Mouse (Mus musculus) heart, postnatal 10 days (tissue): ENCODE data around the gene 1700025B11Rik. TPM values are rescaled to one million over a fixed set of nuclear protein-coding genes. Genes with fewer than 3 reads are reported as not detected.
"Not testable (repeated sequence)": the region's sequence is repeated elsewhere in the genome, so short reads cannot be mapped to it uniquely, and the experiment has no call there.

ENCODE experiments used
- DNase-seq, 2 experiments: peaks; one replicate each; pipeline ENCODE4 v3.0.0; 2021
- intact Hi-C: fragments of 180-260 bp; cut with DNase I; formaldehyde crosslinking; loops from one replicate; pipeline ENCODE4 v1.15.1; 2025
- total RNA-seq, 2 experiments: library from RNA; stranded (reverse); gene quantifications; 2 replicates each; pipeline ENCODE4 v1.2.3; 2021

1700025B11Rik gene
- total RNA-seq: not detected

DNA sequence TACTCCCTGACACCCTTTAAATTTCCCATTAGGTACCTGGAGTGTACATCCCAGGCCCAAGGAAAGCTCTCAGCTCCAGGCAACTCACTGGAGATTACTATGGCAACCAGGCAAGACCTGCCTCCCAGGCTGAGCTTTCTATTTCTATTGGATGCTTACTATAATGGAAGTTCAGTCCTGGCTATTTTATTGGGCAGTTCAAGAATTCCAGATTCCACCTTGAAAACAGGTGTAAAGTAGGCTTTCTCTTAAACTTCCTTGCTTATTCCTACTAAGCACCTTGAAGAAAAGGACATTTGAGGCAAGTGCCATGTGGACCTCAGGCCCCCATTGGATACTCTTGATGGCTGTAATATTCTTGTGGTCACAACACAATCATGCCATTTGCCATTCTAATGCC is at the start of gene 1700025B11Rik:
Gene 1700025B11Rik, minus strand, starts transcription at position 101 of the 400 bp plus-strand sequence.
- intact Hi-C loops: no loop called here
- no peak for DNase-seq

GRCm38 (mm10) chr15:77606069-77606468 is 44.4 kb upstream of the 1700025B11Rik start:
- DNase-seq: no peak
- intact Hi-C loops: no loop called here

- intact Hi-C loops: no loop called here
- DNase-seq: no peak
Observed at GRCm38 (mm10) chr15:77598958-77599357, 37.3 kb upstream of the 1700025B11Rik start, which contains the start of gene Gm36245. TSS of gene Gm36245 (plus strand) at chr15:77599258.

- intact Hi-C loops: no loop called here
- DNase-seq: no peak
Observed at GRCm38 (mm10) chr15:77598429-77598828, 36.7 kb upstream of the 1700025B11Rik start.

DNA sequence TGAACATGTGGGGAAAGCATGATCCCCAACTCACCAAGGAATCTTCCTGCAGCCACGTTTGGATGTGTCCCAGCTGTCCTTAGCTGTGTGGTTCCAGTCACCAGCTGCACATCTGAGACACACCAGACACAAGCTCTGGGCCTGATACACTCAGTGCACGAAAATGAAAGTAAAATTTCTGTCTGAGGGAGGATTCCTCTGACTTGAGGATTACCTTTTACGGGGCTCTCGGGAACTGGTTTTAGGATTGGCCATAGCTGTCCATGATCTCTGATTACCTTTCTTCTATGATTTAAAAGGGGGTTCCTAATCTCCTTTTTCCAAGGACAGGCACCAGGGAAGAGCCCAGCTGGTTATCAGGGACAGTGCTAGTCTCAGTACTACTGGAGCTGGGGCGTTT is 34.3 kb upstream of the 1700025B11Rik start, which contains the start of gene Apol10b:
Gene Apol10b, minus strand, starts transcription at position 165 of the 400 bp plus-strand sequence.
- DNase-seq: no peak
- intact Hi-C loops: no loop called here

DNA sequence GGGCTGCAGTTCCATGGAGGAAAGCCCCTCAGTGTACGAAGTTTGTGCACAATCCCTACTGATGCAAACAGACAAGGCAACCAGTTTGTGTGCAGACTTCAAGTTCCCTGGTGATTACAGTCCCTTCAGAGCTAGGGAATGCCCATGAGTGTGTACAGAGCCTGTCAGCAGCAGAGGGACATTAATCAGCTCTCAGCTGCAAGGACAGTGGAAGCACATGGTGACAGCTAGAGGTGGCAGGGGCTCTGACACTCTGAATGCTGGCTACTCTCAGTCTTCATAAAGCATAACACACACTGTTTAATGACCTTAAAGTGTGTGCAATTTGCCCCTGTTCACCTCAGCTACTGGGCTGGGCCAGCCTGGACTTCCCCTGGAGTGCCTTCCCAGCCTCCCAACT is 31.9 kb upstream of the 1700025B11Rik start:
- DNase-seq: no peak
- intact Hi-C loops: no loop called here

- intact Hi-C loops: no loop called here
- DNase-seq: no peak
Observed at GRCm38 (mm10) chr15:77590881-77591280, 29.2 kb upstream of the 1700025B11Rik start.

DNA sequence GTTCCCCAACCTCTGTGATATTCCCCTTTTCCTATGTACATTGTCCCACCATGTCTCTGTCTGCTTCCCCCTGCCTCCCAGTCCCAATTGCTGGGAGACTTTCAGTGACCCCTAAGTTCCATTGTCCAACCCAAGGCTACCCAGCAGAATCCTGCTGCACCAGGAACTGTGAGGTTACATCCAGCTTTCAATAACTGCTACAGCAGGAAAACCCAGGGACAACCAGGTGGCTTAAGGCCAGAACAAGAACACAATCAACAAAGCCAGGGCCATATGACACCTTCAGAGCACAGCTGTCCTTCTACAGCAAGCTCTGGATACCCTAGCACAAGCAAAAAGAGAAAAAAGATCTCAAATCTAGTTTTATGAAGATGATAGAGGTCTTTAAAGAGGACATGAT is 27.3 kb upstream of the 1700025B11Rik start:
- DNase-seq: no peak
- intact Hi-C loops: no loop called here

DNA sequence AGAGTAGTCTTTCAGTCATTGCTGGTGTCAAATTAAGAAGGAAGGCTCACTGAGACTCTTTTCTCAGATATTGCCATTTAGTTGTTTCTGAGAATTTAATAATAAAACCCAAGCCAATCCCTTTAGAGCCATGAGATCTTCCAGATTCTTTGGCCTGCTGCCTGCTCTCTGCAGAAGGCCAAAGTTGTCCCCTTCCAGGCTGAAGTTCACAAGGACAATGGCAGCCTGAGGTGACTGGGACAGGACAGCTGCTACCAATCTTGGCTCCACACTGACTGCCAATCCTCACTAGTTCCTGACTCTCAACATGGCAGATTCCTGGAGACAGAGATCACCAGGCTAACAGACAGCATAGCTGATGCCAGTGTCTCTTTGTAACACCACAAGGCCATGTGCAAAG is 25.3 kb upstream of the 1700025B11Rik start:
- peak; percentile 62 to 65 for DNase-seq
- intact Hi-C loops: no loop called here

DNA sequence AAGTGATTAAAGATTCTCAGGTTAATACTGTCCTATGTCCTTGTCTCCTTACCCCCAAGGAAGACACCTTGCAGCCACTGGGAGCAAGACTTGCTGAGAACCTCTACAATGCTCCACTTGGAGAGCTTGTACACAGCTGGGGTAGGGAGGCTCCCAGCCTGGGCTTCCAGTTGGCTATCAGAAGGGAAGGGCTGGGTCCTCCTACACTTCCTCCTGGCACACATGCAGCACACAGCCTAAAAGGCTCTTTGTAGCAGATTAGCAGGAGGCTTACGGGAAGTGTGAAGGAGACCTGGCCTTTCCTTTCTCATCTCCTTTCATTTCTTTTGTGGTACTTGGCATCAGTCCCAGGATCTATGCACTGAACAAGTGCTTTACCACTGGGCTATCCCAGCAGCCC is 20.0 kb upstream of the 1700025B11Rik start:
- intact Hi-C loops: no loop called here
- peak; percentile 73 for DNase-seq

DNA sequence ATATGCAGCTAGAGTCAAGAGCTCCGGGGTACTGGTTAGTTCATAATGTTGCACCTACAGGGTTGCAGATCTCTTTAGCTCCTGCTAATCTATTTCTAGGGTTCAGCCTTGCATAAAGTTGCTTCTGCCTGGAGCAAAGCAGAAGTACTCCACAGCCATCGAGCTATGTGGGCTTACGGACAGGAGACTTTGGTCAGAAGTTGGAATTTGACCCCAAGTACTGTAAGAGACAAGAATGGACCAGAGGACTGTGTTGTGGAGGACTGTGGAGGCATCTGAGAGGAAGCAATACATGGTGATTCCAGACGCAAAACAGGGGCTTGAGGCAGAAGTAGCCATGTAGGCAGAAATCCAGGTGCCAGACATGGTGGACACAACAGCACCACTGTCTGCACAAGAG is 17.6 kb upstream of the 1700025B11Rik start:
- DNase-seq: no peak
- intact Hi-C loops: no loop called here

DNA sequence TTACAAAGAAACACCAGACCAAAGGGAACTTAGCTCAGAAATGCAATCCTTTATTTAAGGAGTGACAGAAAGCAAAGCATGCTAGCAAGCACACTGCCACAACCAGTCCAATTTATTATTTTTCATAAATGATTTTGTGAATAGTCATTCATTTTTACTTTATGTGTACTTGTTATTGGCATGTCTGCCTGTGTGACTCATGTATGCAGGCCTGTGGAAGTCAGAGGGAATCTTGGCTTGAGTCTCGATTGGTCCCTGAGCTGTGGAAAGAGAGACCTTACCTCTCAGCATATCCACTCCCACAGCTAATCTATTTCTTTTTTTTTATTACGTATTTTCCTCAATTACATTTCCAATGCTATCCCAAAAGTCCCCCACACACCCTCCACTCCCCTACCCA is 17.1 kb upstream of the 1700025B11Rik start:
- intact Hi-C loops: no loop called here
- DNase-seq: peak in 1 of 2 experiments; percentile 21

GRCm38 (mm10) chr15:77563219-77563618 is 1.5 kb upstream of the 1700025B11Rik start:
- no peak for DNase-seq
- intact Hi-C loops: no loop called here

- intact Hi-C loops: not testable (repeated sequence)
- DNase-seq: peak in 1 of 2 experiments; percentile 23
Observed at GRCm38 (mm10) chr15:77539221-77539620, 22.5 kb downstream of the 1700025B11Rik start.

DNA sequence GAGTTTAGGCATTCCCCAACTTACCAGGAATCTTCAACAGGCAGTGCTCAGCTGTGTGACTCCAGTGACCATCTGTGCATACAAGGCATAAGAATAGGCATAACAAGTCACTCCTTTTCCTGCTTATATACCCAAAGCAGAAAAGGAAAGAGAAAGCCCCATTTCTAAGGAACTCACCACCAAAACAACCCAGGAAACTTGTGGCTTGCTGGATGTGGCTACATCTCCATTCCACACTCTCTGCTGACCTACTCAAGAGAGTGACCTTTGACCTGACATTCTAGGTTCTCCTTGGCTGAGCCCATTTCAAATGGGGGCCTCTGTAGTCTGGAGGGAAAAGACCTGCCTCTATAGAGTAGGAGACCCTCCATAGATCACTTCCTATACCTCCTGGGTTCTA is 28.5 kb downstream of the 1700025B11Rik start, which contains the start of gene Apol7c:
Gene Apol7c, minus strand, starts transcription at position 101 of the 400 bp plus-strand sequence.
- intact Hi-C loops: loop anchor here (1.0 kb wide), 1 partner anchor 86 kb away; no protein-coding TSS in a partner anchor
- no peak for DNase-seq

- intact Hi-C loops: loop anchor here (1.0 to 5.0 kb wide), 2 partner anchors 107 to 159 kb away; no protein-coding TSS in a partner anchor
- peak; percentile 76 to 86 for DNase-seq
Observed at GRCm38 (mm10) chr15:77523186-77523843, 38.4 kb downstream of the 1700025B11Rik start.

DNA sequence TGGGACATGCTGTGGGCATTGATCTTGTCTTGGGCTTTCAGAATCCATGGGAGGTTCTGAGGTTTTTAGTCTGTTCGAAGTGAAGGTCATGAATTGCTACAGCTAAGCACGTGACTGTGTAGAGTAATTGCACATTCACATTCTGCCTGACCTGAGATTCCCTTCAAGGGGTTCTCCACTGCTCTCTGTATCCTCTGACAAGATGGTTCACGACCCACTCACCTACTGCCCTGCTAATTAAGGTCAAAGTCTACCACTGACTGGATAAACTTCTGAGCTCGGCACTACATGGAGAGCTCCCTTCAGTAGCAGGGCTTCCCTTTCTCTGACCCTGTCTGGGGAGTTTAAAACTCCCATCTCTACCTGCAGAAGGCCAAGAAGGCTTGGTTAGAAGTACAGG is 41.1 kb downstream of the 1700025B11Rik start:
- intact Hi-C loops: loop anchor here (5.0 kb wide), 1 partner anchor 162 kb away; no protein-coding TSS in a partner anchor
- not testable (repeated sequence) for DNase-seq

Other genes starting within 250 kb of the 1700025B11Rik start
- under 1 TPM; 0.17 to 0.34 TPM for gene Apol7a, start 162.8 kb downstream of the 1700025B11Rik start, total RNA-seq
- gene Apol9a, start 150.8 kb downstream of the 1700025B11Rik start, total RNA-seq: under 1 TPM in 1 of 2 experiments, not detected in 1; 0.17 TPM
- under 1 TPM in 1 of 2 experiments, not detected in 1; 0.29 TPM for gene Apol7b, start 114.4 kb downstream of the 1700025B11Rik start, total RNA-seq
- gene Apol10a, start 84.8 kb downstream of the 1700025B11Rik start, total RNA-seq: not detected
- not detected for gene Apol11a, start 53.6 kb downstream of the 1700025B11Rik start, total RNA-seq
- gene Apol7c, start 28.6 kb downstream of the 1700025B11Rik start, total RNA-seq: not detected
- gene Apol10b, start 34.2 kb upstream of the 1700025B11Rik start, total RNA-seq: under 1 TPM; 0.22 to 0.36 TPM
- not detected for gene Gm36245, start 37.4 kb upstream of the 1700025B11Rik start, total RNA-seq
- under 1 TPM; 0.17 to 0.77 TPM for gene Apol11b, start 81.4 kb upstream of the 1700025B11Rik start, total RNA-seq
- gene Apol7e, start 137.0 kb upstream of the 1700025B11Rik start, total RNA-seq: under 1 TPM in 1 of 2 experiments, not detected in 1; 0.15 TPM
- gene Apol9b, start 167.1 kb upstream of the 1700025B11Rik start, total RNA-seq: not detected
- not detected for gene Apol8, start 195.1 kb upstream of the 1700025B11Rik start, total RNA-seq